Mouse (Mus musculus) heart, postnatal 4 days (tissue): ENCODE measurements around the gene Pgam5. TPM values are rescaled to one million over a fixed set of nuclear protein-coding genes. Genes with fewer than 3 reads are reported as not detected.

ENCODE experiments used
- DNase-seq: peaks from one replicate; pipeline ENCODE4 v3.0.0; 2021
- total RNA-seq, 2 experiments: library from RNA; stranded (reverse); gene quantifications; 2 replicates each; pipeline ENCODE4 v1.2.3; 2021

Pgam5 gene
- 10 to 100 TPM; 41.4 to 42.8 TPM for total RNA-seq

- DNase-seq = peak; percentile 95
These were observed at the start of gene Pgam5 for GRCm38 (mm10) chr5:110269141-110270101. TSS of gene Pgam5 (minus strand) at chr5:110269913.

GRCm38 (mm10) chr5:110313127-110313526 is 43.4 kb upstream of the Pgam5 start:
- no peak for DNase-seq

- DNase-seq = no peak
These were observed 39.1 kb upstream of the Pgam5 start for GRCm38 (mm10) chr5:110308861-110309260.

- DNase-seq = no peak
These were observed 30.9 kb upstream of the Pgam5 start for GRCm38 (mm10) chr5:110300591-110300990.

- DNase-seq = no peak
These were observed 26.9 kb upstream of the Pgam5 start for GRCm38 (mm10) chr5:110296637-110297036.

GRCm38 (mm10) chr5:110291649-110292048 is 21.9 kb upstream of the Pgam5 start:
- no peak for DNase-seq

GRCm38 (mm10) chr5:110287084-110287475 is 17.4 kb upstream of the Pgam5 start:
- DNase-seq = no peak

- no peak for DNase-seq
These were observed 16.9 kb upstream of the Pgam5 start for GRCm38 (mm10) chr5:110286446-110287083.

- DNase-seq = peak; percentile 95
These were observed 16.2 kb upstream of the Pgam5 start, which contains the start of the genes Pxmp2 and Pole for GRCm38 (mm10) chr5:110285770-110286445. TSS of gene Pxmp2 (minus strand) at chr5:110286186. TSS of gene Pole (plus strand) at chr5:110286306.

- no peak for DNase-seq
These were observed 15.4 kb upstream of the Pgam5 start for GRCm38 (mm10) chr5:110285156-110285555.

GRCm38 (mm10) chr5:110284536-110284935 is 14.8 kb upstream of the Pgam5 start:
- peak; percentile 67 for DNase-seq

- no peak for DNase-seq
These were observed 12.3 kb upstream of the Pgam5 start for GRCm38 (mm10) chr5:110281984-110282383.

GRCm38 (mm10) chr5:110276910-110277309 is 7.2 kb upstream of the Pgam5 start:
- no peak for DNase-seq

- DNase-seq = no peak
These were observed 6.7 kb upstream of the Pgam5 start for GRCm38 (mm10) chr5:110276391-110276790.

GRCm38 (mm10) chr5:110274846-110275245 is 5.1 kb upstream of the Pgam5 start:
- DNase-seq = no peak

- no peak for DNase-seq
These were observed 4.4 kb upstream of the Pgam5 start for GRCm38 (mm10) chr5:110274147-110274546.

GRCm38 (mm10) chr5:110270242-110270641 is 529 bp upstream of the Pgam5 start:
- no peak for DNase-seq

GRCm38 (mm10) chr5:110266941-110267340 is 2.8 kb downstream of the Pgam5 start:
- DNase-seq = no peak

GRCm38 (mm10) chr5:110244091-110244490 is 25.6 kb downstream of the Pgam5 start:
- no peak for DNase-seq

- DNase-seq = no peak
These were observed 37.4 kb downstream of the Pgam5 start for GRCm38 (mm10) chr5:110232346-110232745.

GRCm38 (mm10) chr5:110231638-110232037 is 38.1 kb downstream of the Pgam5 start:
- DNase-seq = peak; percentile 16

- peak; percentile 95 for DNase-seq
These were observed 38.8 kb downstream of the Pgam5 start, which contains the start of gene Ankle2 for GRCm38 (mm10) chr5:110230780-110231461. TSS of gene Ankle2 (plus strand) at chr5:110231004.
